Mouse (Mus musculus) MEL (cell line): ENCODE results near the gene Sbk1. TPM values are rescaled to one million over a fixed set of nuclear protein-coding genes. Genes with fewer than 3 reads are reported as not detected.

Experiments used
- DNase-seq: peaks from one replicate; pipeline ENCODE4 v3.0.0; 2011; ENCODE audit warnings: low read depth, low spot score
- H3K27ac ChIP-seq: 2 replicates; pipeline ENCODE4 v1.5.1; 2012; ENCODE audit warnings: low read depth, mild to moderate bottlenecking, control low read depth, low read length, moderate library complexity; ENCODE audit not compliant: control insufficient read depth
- H3K27me3 ChIP-seq, 2 experiments: fragments of 150-350 bp in 1 of 2; sonication (generic) in 1 of 2; 2 replicates each; pipeline ENCODE4 v1.6.1; 2012; ENCODE audit warnings: low read length in 2 of 2, mild to moderate bottlenecking in 2 of 2, improper control_type of control experiment in 1 of 2, moderate library complexity in 1 of 2; ENCODE audit not compliant: insufficient read depth in 2 of 2, control insufficient read depth in 1 of 2
- H3K36me3 ChIP-seq, 2 experiments: 2 replicates each; pipeline ENCODE4 v1.6.1; 2012 to 2014; ENCODE audit warnings: low read length in 2 of 2, improper control_type of control experiment in 1 of 2, inconsistent platforms in 1 of 2, mild to moderate bottlenecking in 1 of 2; ENCODE audit not compliant: insufficient read depth in 2 of 2, control insufficient read depth in 1 of 2
- H3K4me1 ChIP-seq, 2 experiments: fragments of 150-350 bp in 1 of 2; sonication (generic) in 1 of 2; 2 replicates each; pipeline ENCODE4 v1.6.1; 2012; ENCODE audit warnings: low read length in 2 of 2, improper control_type of control experiment in 1 of 2, mild to moderate bottlenecking in 1 of 2; ENCODE audit not compliant: insufficient read depth in 2 of 2, control insufficient read depth in 1 of 2
- H3K4me3 ChIP-seq, 2 experiments: fragments of 150-350 bp in 1 of 2; sonication (generic) in 1 of 2; 2 replicates each; pipeline ENCODE4 v1.5.1; 2012; ENCODE audit warnings: low read depth in 2 of 2, low read length in 2 of 2, mild to moderate bottlenecking in 2 of 2, moderate library complexity in 2 of 2, control low read depth in 1 of 2, improper control_type of control experiment in 1 of 2; ENCODE audit not compliant: control insufficient read depth in 1 of 2, insufficient read depth in 1 of 2
- H3K79me2 ChIP-seq: 2 replicates; pipeline ENCODE4 v1.6.1; 2012; ENCODE audit warnings: mild to moderate bottlenecking, low read length, moderate library complexity; ENCODE audit not compliant: control insufficient read depth, poor library complexity, insufficient read depth
- H3K9ac ChIP-seq: 2 replicates; pipeline ENCODE4 v1.6.1; 2012; ENCODE audit warnings: low read depth, mild to moderate bottlenecking, control low read depth, low read length, moderate library complexity; ENCODE audit not compliant: control insufficient read depth, poor library complexity, severe bottlenecking
- H3K9me3 ChIP-seq: fragments of 150-350 bp; sonication (generic); replicated peaks from 2 replicates; pipeline ENCODE4 v1.6.1; 2012; ENCODE audit warnings: mild to moderate bottlenecking, low read length, improper control_type of control experiment, moderate library complexity; ENCODE audit not compliant: insufficient read depth
- ELF1 ChIP-seq: IDR thresholded peaks from 2 replicates; pipeline ENCODE4 v1.6.1; 2014; ENCODE audit warnings: low read depth, mild to moderate bottlenecking, inconsistent platforms, low read length, improper control_type of control experiment, moderate library complexity
- EP300 ChIP-seq, 2 experiments: IDR thresholded peaks; 2 replicates each; pipeline ENCODE4 v1.6.1; 2011; ENCODE audit warnings: improper control_type of control experiment in 2 of 2, low read length in 2 of 2, low read depth in 1 of 2, mild to moderate bottlenecking in 1 of 2
- ETS1 ChIP-seq: IDR thresholded peaks from 2 replicates; pipeline ENCODE4 v1.6.1; 2012; ENCODE audit warnings: low read depth, mild to moderate bottlenecking, inconsistent platforms, low read length, improper control_type of control experiment, moderate library complexity
- GABPA ChIP-seq: IDR thresholded peaks from 2 replicates; pipeline ENCODE4 v1.6.1; 2012; ENCODE audit warnings: low read depth, mild to moderate bottlenecking, inconsistent platforms, low read length, improper control_type of control experiment, moderate library complexity
- MAFK ChIP-seq: IDR thresholded peaks from 2 replicates; pipeline ENCODE4 v1.6.1; 2011; ENCODE audit warnings: low read depth, mild to moderate bottlenecking, low read length, improper control_type of control experiment, borderline replicate concordance
- MAX ChIP-seq: IDR thresholded peaks from 2 replicates; pipeline ENCODE4 v1.6.1; 2011; ENCODE audit warnings: low read length, improper control_type of control experiment
- MAZ ChIP-seq: IDR thresholded peaks from 2 replicates; pipeline ENCODE4 v1.6.1; 2012; ENCODE audit warnings: low read depth, mild to moderate bottlenecking, inconsistent platforms, low read length, improper control_type of control experiment
- MXI1 ChIP-seq: IDR thresholded peaks from 2 replicates; pipeline ENCODE4 v1.6.1; 2011; ENCODE audit warnings: mild to moderate bottlenecking, low read depth, low read length, improper control_type of control experiment
- RCOR1 ChIP-seq: IDR thresholded peaks from 2 replicates; pipeline ENCODE4 v1.6.1; 2012; ENCODE audit warnings: low read depth, mild to moderate bottlenecking, inconsistent platforms, low read length, improper control_type of control experiment
- SIN3A ChIP-seq: IDR thresholded peaks from 2 replicates; pipeline ENCODE4 v1.6.1; 2012; ENCODE audit warnings: low read length, improper control_type of control experiment, inconsistent platforms
- TBP ChIP-seq: IDR thresholded peaks from 2 replicates; pipeline ENCODE4 v1.8.0; 2011; ENCODE audit warnings: low read depth, low read length, improper control_type of control experiment
- TCF12 ChIP-seq: IDR thresholded peaks from 2 replicates; pipeline ENCODE4 v1.6.1; 2014; ENCODE audit warnings: low read depth, mild to moderate bottlenecking, inconsistent platforms, low read length, improper control_type of control experiment, moderate library complexity
- USF1 ChIP-seq: IDR thresholded peaks from 2 replicates; pipeline ENCODE4 v1.6.1; 2014; ENCODE audit warnings: low read depth, mild to moderate bottlenecking, inconsistent platforms, low read length, improper control_type of control experiment, moderate library complexity
- USF2 ChIP-seq, 2 experiments: IDR thresholded peaks; 2 replicates each; pipeline ENCODE4 v1.6.1; 2011 to 2012; ENCODE audit warnings: improper control_type of control experiment in 2 of 2, low read length in 2 of 2, borderline replicate concordance in 1 of 2, inconsistent platforms in 1 of 2, low read depth in 1 of 2, mild to moderate bottlenecking in 1 of 2; ENCODE audit not compliant: insufficient read depth in 1 of 2
- ZNF384 ChIP-seq: IDR thresholded peaks from 2 replicates; pipeline ENCODE4 v1.6.1; 2012; ENCODE audit warnings: low read depth, mild to moderate bottlenecking, inconsistent platforms, low read length, improper control_type of control experiment
- polyA plus RNA-seq, 2 experiments: library from polyadenylated mRNA; stranded (reverse) in 1 of 2; unstranded in 1 of 2; fragments of >175 nt in 1 of 2; fragments of >200 nt in 1 of 2; gene quantifications; 2 replicates each; pipeline versions ENCODE4 v1.2.1 to v1.2.4; 2012; ENCODE audit warnings: low replicate concordance in 2 of 2, low read depth in 1 of 2; ENCODE audit not compliant: insufficient read length in 2 of 2, insufficient read depth in 1 of 2, missing spikeins in 1 of 2
- total RNA-seq: library from RNA; depleted of rRNA; stranded (reverse); fragments of 300-350 nt; gene quantifications from 2 replicates; pipeline ENCODE4 v1.2.3, GENCODE M21; 2012

The Sbk1 gene
- total and polyA plus RNA-seq, 3 experiments = 3.9 to 5.4 TPM; not detected in 1

GRCm38 (mm10) chr7:126222753-126223152, 49.7 kb upstream of the Sbk1 start:
- DNase-seq = no peak
- no peak overlapping the region for H3K4me3 ChIP-seq
- H3K27ac ChIP-seq = no peak overlapping the region
- H3K27me3 ChIP-seq = peaks cover 27 to 28% of the 10 kb centered on the region in 2 experiments
- H3K79me2 ChIP-seq = no peaks in the 10 kb centered on the region
- no peaks in the 10 kb centered on the region for H3K36me3 ChIP-seq
- no peaks in the 10 kb centered on the region for H3K4me1 ChIP-seq
- TF ChIP-seq USF2 (IDR thresholded peaks at IDR 0.05; ENCODE audit: borderline replicate concordance in 1 of 2, insufficient read depth in 1 of 2, low read depth in 1 of 2, low read length in 2 of 2) (no peak), RCOR1 (no peak), MXI1 (no peak), MAFK (no peak)
- TF ChIP-seq, all 39 proteins: peak for 0
- no peaks in the 10 kb centered on the region for H3K9me3 ChIP-seq
- no peak overlapping the region for H3K9ac ChIP-seq

- H3K9me3 ChIP-seq = no peaks in the 10 kb centered on the region
- no peak overlapping the region for H3K27ac ChIP-seq
- no peak overlapping the region for H3K4me3 ChIP-seq
- peaks cover 0 to 7% of the 10 kb centered on the region in 2 experiments; a peak in 1 of 4 replicates for H3K36me3 ChIP-seq
- TF ChIP-seq ELF1 = no peak
- peaks cover 12 to 21% of the 10 kb centered on the region in 2 experiments for H3K27me3 ChIP-seq
- no peak for DNase-seq
- H3K4me1 ChIP-seq = peaks cover 2 to 10% of the 10 kb centered on the region in 2 experiments; a peak in 3 of 4 replicates
- H3K79me2 ChIP-seq = no peaks in the 10 kb centered on the region
- H3K9ac ChIP-seq = no peak overlapping the region
Observed at GRCm38 (mm10) chr7:126226136-126226535, 46.3 kb upstream of the Sbk1 start.

GRCm38 (mm10) chr7:126230357-126231148, 41.9 kb upstream of the Sbk1 start:
- no peaks in the 10 kb centered on the region for H3K9me3 ChIP-seq
- no peak; the same call in none of the 2 replicates for TF ChIP-seq ZNF384
- peak; percentile 39; the same call in 1 of the 2 replicates for TF ChIP-seq USF1
- TF ChIP-seq TCF12 = 0 out of 2 replicates have a peak, but pooled peaks have one; percentile 5
- no peak for TF ChIP-seq GABPA
- TF ChIP-seq MAZ = 0 out of 2 replicates have a peak, but pooled peaks have one; percentile 62
- peak; percentile 34; the same call in 1 of the 2 replicates for TF ChIP-seq ETS1
- peak; percentile 54; the same call in 1 of the 2 replicates for TF ChIP-seq TBP
- TF ChIP-seq SIN3A = peak; percentile 76
- TF ChIP-seq MAX = peak; percentile 51
- no peak for TF ChIP-seq MXI1
- TF ChIP-seq MAFK = no peak
- peak; percentile 47 to 55; a peak in 2 of 4 replicates for TF ChIP-seq EP300 (IDR thresholded peaks at IDR 0.05; ENCODE audit: low read depth in 1 of 2, low read length in 2 of 2)
- H3K79me2 ChIP-seq = no peaks in the 10 kb centered on the region
- H3K27ac ChIP-seq = peak overlapping the region; percentile 10; the same call in 1 of the 2 replicates
- peak; percentile 91 for DNase-seq
- no peak overlapping the region for H3K9ac ChIP-seq
- peaks cover 8 to 19% of the 10 kb centered on the region in 2 experiments for H3K4me1 ChIP-seq
- peaks cover 0 to 4% of the 10 kb centered on the region in 2 experiments; a peak in 2 of 4 replicates for H3K27me3 ChIP-seq
- H3K36me3 ChIP-seq = peaks cover 0 to 17% of the 10 kb centered on the region in 2 experiments; a peak in 2 of 4 replicates
- no peak overlapping the region for H3K4me3 ChIP-seq
